Mouse (Mus musculus) CH12.LX (cell line): ENCODE results near the gene Gm12184. TPM values are rescaled to one million over a fixed set of nuclear protein-coding genes. Genes with fewer than 3 reads are reported as not detected.

Source experiments
- DNase-seq: peaks from one replicate; pipeline ENCODE4 v3.0.0-alpha.2; 2013; ENCODE audit errors: extremely low read depth
- H3K27ac ChIP-seq: 2 replicates; pipeline ENCODE4 v1.5.1; 2012; ENCODE audit warnings: low read depth, mild to moderate bottlenecking, control low read depth, moderate library complexity; ENCODE audit not compliant: insufficient read depth
- H3K27me3 ChIP-seq: replicated peaks from 2 replicates; pipeline ENCODE3; 2012; ENCODE audit warnings: inconsistent platforms
- H3K36me3 ChIP-seq, 2 experiments: replicated peaks in 1 of 2; 2 replicates each; pipeline versions ENCODE3 to v1.6.1; 2012; ENCODE audit warnings: inconsistent platforms in 1 of 2, low read length in 1 of 2, mild to moderate bottlenecking in 1 of 2, mixed read lengths in 1 of 2, moderate library complexity in 1 of 2; ENCODE audit not compliant: control insufficient read depth in 1 of 2, insufficient read depth in 1 of 2
- H3K4me1 ChIP-seq, 2 experiments: 2 replicates each; pipeline ENCODE4 v1.6.1; 2012; ENCODE audit warnings: inconsistent platforms in 1 of 2, moderate library complexity in 1 of 2; ENCODE audit not compliant: insufficient read depth in 2 of 2, control insufficient read depth in 1 of 2
- H3K4me2 ChIP-seq: 2 replicates; pipeline ENCODE4 v1.6.1; 2012; ENCODE audit warnings: low read depth, mild to moderate bottlenecking, control low read depth; ENCODE audit not compliant: poor library complexity, insufficient read depth, severe bottlenecking
- H3K4me3 ChIP-seq, 3 experiments: fragments of 150-350 bp in 1 of 3; sonication (generic) in 1 of 3; replicated peaks in 1 of 3; 2 replicates each; pipeline versions ENCODE3 to v1.5.1; 2011 to 2012; ENCODE audit warnings: low read depth in 2 of 3, low read length in 2 of 3, mild to moderate bottlenecking in 2 of 3, moderate library complexity in 2 of 3, control low read depth in 1 of 3, improper control_type of control experiment in 1 of 3, inconsistent platforms in 1 of 3, mixed read lengths in 1 of 3; ENCODE audit not compliant: poor library complexity in 1 of 3
- H3K79me2 ChIP-seq: replicated peaks from 2 replicates; pipeline ENCODE4 v1.6.1; 2012; ENCODE audit warnings: mild to moderate bottlenecking, moderate library complexity; ENCODE audit not compliant: control insufficient read depth, poor library complexity, insufficient read depth, severe bottlenecking; ENCODE audit errors: extremely low read depth
- H3K9ac ChIP-seq: 2 replicates; pipeline ENCODE4 v1.6.1; 2012; ENCODE audit warnings: low read depth, mild to moderate bottlenecking, control low read depth, moderate library complexity; ENCODE audit not compliant: insufficient read depth
- H3K9me3 ChIP-seq: replicated peaks from 2 replicates; pipeline ENCODE3; 2012; ENCODE audit warnings: low read length, inconsistent platforms, mixed read lengths
- CHD1 ChIP-seq: IDR thresholded peaks from 2 replicates; pipeline ENCODE4 v1.6.1; 2012; ENCODE audit warnings: low read depth, low read length, improper control_type of control experiment, inconsistent platforms
- CHD2 ChIP-seq: IDR thresholded peaks from 2 replicates; pipeline ENCODE4 v1.6.1; 2011; ENCODE audit warnings: low read length, improper control_type of control experiment
- CTCF ChIP-seq, 2 experiments: IDR thresholded peaks in 1 of 2; conservative IDR thresholded peaks in 1 of 2; 2 replicates each; pipeline ENCODE4 v1.5.1; 2011 to 2012; ENCODE audit warnings: low read depth in 2 of 2, low read length in 2 of 2, improper control_type of control experiment in 1 of 2, inconsistent platforms in 1 of 2, mild to moderate bottlenecking in 1 of 2, moderate library complexity in 1 of 2
- EP300 ChIP-seq: IDR thresholded peaks from 2 replicates; pipeline ENCODE4 v1.6.1; 2011; ENCODE audit warnings: low read length, improper control_type of control experiment
- ETS1 ChIP-seq: conservative IDR thresholded peaks from 2 replicates; pipeline ENCODE4 v1.6.1; 2012; ENCODE audit warnings: low read depth, mild to moderate bottlenecking, inconsistent platforms, low read length, improper control_type of control experiment, moderate library complexity
- GABPA ChIP-seq: IDR thresholded peaks from 2 replicates; pipeline ENCODE4 v1.6.1; 2012; ENCODE audit warnings: low read depth, low read length, improper control_type of control experiment, inconsistent platforms; ENCODE audit not compliant: insufficient replicate concordance
- IRF4 ChIP-seq: IDR thresholded peaks from 2 replicates; pipeline ENCODE4 v1.6.1; 2014; ENCODE audit warnings: low read depth, mild to moderate bottlenecking, inconsistent platforms, low read length, improper control_type of control experiment
- MAX ChIP-seq: IDR thresholded peaks from 2 replicates; pipeline ENCODE4 v1.6.1; 2011; ENCODE audit warnings: low read length, improper control_type of control experiment
- MEF2A ChIP-seq: IDR thresholded peaks from 2 replicates; pipeline ENCODE4 v1.6.1; 2014; ENCODE audit warnings: low read depth, mild to moderate bottlenecking, inconsistent platforms, low read length, improper control_type of control experiment, borderline replicate concordance
- MXI1 ChIP-seq: IDR thresholded peaks from 2 replicates; pipeline ENCODE4 v1.6.1; 2011; ENCODE audit warnings: mild to moderate bottlenecking, low read depth, low read length, improper control_type of control experiment
- MYC ChIP-seq: IDR thresholded peaks from 2 replicates; pipeline ENCODE4 v1.6.1; 2011; ENCODE audit warnings: low read depth, mild to moderate bottlenecking, improper control_type of control experiment, low read length
- NRF1 ChIP-seq: IDR thresholded peaks from 2 replicates; pipeline ENCODE4 v1.6.1; 2014; ENCODE audit warnings: low read depth, mild to moderate bottlenecking, inconsistent platforms, low read length, improper control_type of control experiment, moderate library complexity
- PAX5 ChIP-seq: IDR thresholded peaks from 2 replicates; pipeline ENCODE4 v1.6.1; 2012; ENCODE audit warnings: low read length, inconsistent platforms, mixed read lengths
- RAD21 ChIP-seq: IDR thresholded peaks from 2 replicates; pipeline ENCODE4 v1.6.1; 2011; ENCODE audit warnings: low read depth, mild to moderate bottlenecking, low read length, improper control_type of control experiment, moderate library complexity
- RCOR1 ChIP-seq: conservative IDR thresholded peaks from 2 replicates; pipeline ENCODE4 v1.6.1; 2012; ENCODE audit warnings: low read depth, mild to moderate bottlenecking, inconsistent platforms, low read length, improper control_type of control experiment
- SIN3A ChIP-seq: IDR thresholded peaks from 2 replicates; pipeline ENCODE4 v1.6.1; 2012; ENCODE audit warnings: low read length, improper control_type of control experiment, inconsistent platforms
- SMC3 ChIP-seq: IDR thresholded peaks from 2 replicates; pipeline ENCODE4 v1.6.1; 2011; ENCODE audit warnings: low read depth, low read length, improper control_type of control experiment
- TBP ChIP-seq: conservative IDR thresholded peaks from 2 replicates; pipeline ENCODE4 v1.6.1; 2011; ENCODE audit warnings: low read depth, low read length, improper control_type of control experiment
- USF2 ChIP-seq: conservative IDR thresholded peaks from 2 replicates; pipeline ENCODE4 v1.6.1; 2011; ENCODE audit warnings: low read depth, low read length, improper control_type of control experiment
- ZKSCAN1 ChIP-seq: IDR thresholded peaks from 2 replicates; pipeline ENCODE4 v1.6.1; 2012; ENCODE audit warnings: low read depth, inconsistent platforms, low read length, improper control_type of control experiment, borderline replicate concordance
- ZNF384 ChIP-seq: IDR thresholded peaks from 2 replicates; pipeline ENCODE4 v1.6.1; 2012; ENCODE audit warnings: low read depth, low read length, improper control_type of control experiment, inconsistent platforms
- dilution Hi-C: fragments of 300-500 bp; cut with MboI; formaldehyde crosslinking; loops from 2 replicates; pipeline ENCODE4 v1.14.3; 2020; ENCODE audit warnings: low sequenced_read_pairs; ENCODE audit not compliant: extremely low pct_unique_long_range_greater_than_20kb, extremely low pct_ligation_motif_present
- in situ Hi-C: fragments of 300-500 bp; cut with MboI; formaldehyde crosslinking; loops from 3 replicates; pipeline ENCODE4 v1.14.3; 2019; ENCODE audit warnings: low sequenced_read_pairs, low pct_ligation_motif_present, low pct_unique_long_range_greater_than_20kb, mixed read lengths
- polyA plus RNA-seq: library from polyadenylated mRNA; unstranded; fragments of >175 nt; gene quantifications from 2 replicates; pipeline ENCODE4 v1.2.1, GENCODE M21; 2012; ENCODE audit warnings: low read depth; ENCODE audit not compliant: insufficient read length
- total RNA-seq, 2 experiments: library from RNA; depleted of rRNA; stranded (reverse); fragments of 300-350 nt in 1 of 2; fragments of >200 nt in 1 of 2; gene quantifications; 2 replicates each; pipeline ENCODE4 v1.2.3; 2012 to 2014

The Gm12184 gene
- total and polyA plus RNA-seq, 3 experiments, result 5.6 to 51.6 (median 7.1) TPM

- dilution Hi-C loops (no loop called here), in situ Hi-C loops (no loop called here)
- H3K79me2 ChIP-seq, result no peaks in the 10 kb centered on the region
- no peaks in the 10 kb centered on the region for H3K27me3 ChIP-seq
- H3K9me3 ChIP-seq, result peaks cover 2% of the 10 kb centered on the region
- no peak for TF ChIP-seq CTCF (conservative IDR thresholded peaks at IDR 0.05 in 1 of 2, IDR thresholded peaks at IDR 0.05 in 1 of 2; ENCODE audit: low read depth in 2 of 2, low read length in 2 of 2)
- no peak for TF ChIP-seq ZNF384
- no peak for TF ChIP-seq CHD1
- TF ChIP-seq NRF1, result no peak
- no peak overlapping the region for H3K27ac ChIP-seq
- no peaks in the 10 kb centered on the region for H3K36me3 ChIP-seq
- peaks cover 12 to 26% of the 10 kb centered on the region in 2 experiments for H3K4me1 ChIP-seq
- H3K4me2 ChIP-seq, result no peak overlapping the region
- H3K9ac ChIP-seq, result no peak overlapping the region
- no peak overlapping the region for H3K4me3 ChIP-seq
- DNase-seq, result no peak
These were observed 49.2 kb downstream of the Gm12184 start for GRCm38 (mm10) chr11:48777303-48777702.

GRCm38 (mm10) chr11:48776664-48777063 is 49.8 kb downstream of the Gm12184 start:
- no peak overlapping the region for H3K4me3 ChIP-seq
- dilution Hi-C loops, result no loop called here
- no peaks in the 10 kb centered on the region for H3K9me3 ChIP-seq
- H3K36me3 ChIP-seq, result no peaks in the 10 kb centered on the region
- no peak overlapping the region for H3K9ac ChIP-seq
- peaks cover 12 to 29% of the 10 kb centered on the region in 2 experiments for H3K4me1 ChIP-seq
- in situ Hi-C loops, result no loop called here
- DNase-seq, result peak; percentile 64
- H3K27ac ChIP-seq, result no peak overlapping the region
- no peak overlapping the region for H3K4me2 ChIP-seq
- H3K27me3 ChIP-seq, result no peaks in the 10 kb centered on the region
- no peaks in the 10 kb centered on the region for H3K79me2 ChIP-seq
- TF ChIP-seq ZNF384, result no peak
- peak; percentile 42; the same call in 1 of the 2 replicates for TF ChIP-seq IRF4
- no peak for TF ChIP-seq GABPA
- TF ChIP-seq PAX5, result no peak
- no peak for TF ChIP-seq EP300
- TF ChIP-seq TBP, result no peak
- TF ChIP-seq MXI1, result peak; percentile 55; the same call in 1 of the 2 replicates
- TF ChIP-seq RAD21, result peak; percentile 49
- TF ChIP-seq RCOR1, result no peak
- TF ChIP-seq ETS1, result no peak
- 0 out of 2 replicates have a peak, but pooled peaks have one; percentile 34 for TF ChIP-seq SIN3A
- TF ChIP-seq SMC3, result peak; percentile 71
- no peak for TF ChIP-seq USF2
- peak; percentile 91 for TF ChIP-seq MYC
- no peak for TF ChIP-seq ZKSCAN1
- TF ChIP-seq MAX, result peak; percentile 76
- no peak; the same call in 1 of the 2 replicates for TF ChIP-seq MEF2A
- no peak for TF ChIP-seq CHD2
- no peak for TF ChIP-seq NRF1
- TF ChIP-seq CTCF (conservative IDR thresholded peaks at IDR 0.05 in 1 of 2, IDR thresholded peaks at IDR 0.05 in 1 of 2; ENCODE audit: low read depth in 2 of 2, low read length in 2 of 2), result peak; percentile 47 to 95
- TF ChIP-seq, all 38 proteins: peak for 8
